Mouse (Mus musculus) neural tube, embryonic 10.5 days (tissue): ENCODE measurements at regions not wholly inside any gene's neighbourhood (a gene's known extent, or its start where the extent isn't known, plus 50 kb on each side); places are given as distances from the start of the nearest gene placed in this dataset.

Experiments used
- DNase-seq: peaks from one replicate; pipeline ENCODE4 v3.0.0-alpha.2; 2017; ENCODE audit warnings: low spot score; ENCODE audit errors: extremely low spot score

GRCm38 (mm10) chr10:37079535-37079934 lies 59.2 kb downstream of the Marcks start:
- no peak for DNase-seq

GRCm38 (mm10) chr10:37078439-37078838 lies 60.3 kb downstream of the Marcks start:
- DNase-seq, result peak; percentile 26

GRCm38 (mm10) chr10:37077741-37078140 lies 61.0 kb downstream of the Marcks start:
- no peak for DNase-seq

- peak; percentile 35 for DNase-seq
Measured at GRCm38 (mm10) chr10:37072834-37073233, 65.9 kb downstream of the Marcks start.

GRCm38 (mm10) chr10:37072061-37072460 lies 66.7 kb downstream of the Marcks start:
- no peak for DNase-seq

- DNase-seq, result no peak
Measured at GRCm38 (mm10) chr10:37071420-37071819, 67.3 kb downstream of the Marcks start.
